Mouse (Mus musculus) CH12.LX (cell line): ENCODE measurements around the gene Fbxo7. TPM values are rescaled to one million over a fixed set of nuclear protein-coding genes. Genes with fewer than 3 reads are reported as not detected.

Experiments
- DNase-seq: peaks from one replicate; pipeline ENCODE4 v3.0.0-alpha.2; 2013; ENCODE audit errors: extremely low read depth
- H3K27ac ChIP-seq: 2 replicates; pipeline ENCODE4 v1.5.1; 2012; ENCODE audit warnings: low read depth, mild to moderate bottlenecking, control low read depth, moderate library complexity; ENCODE audit not compliant: insufficient read depth
- H3K27me3 ChIP-seq: replicated peaks from 2 replicates; pipeline ENCODE3; 2012; ENCODE audit warnings: inconsistent platforms
- H3K36me3 ChIP-seq, 2 experiments: replicated peaks in 1 of 2; 2 replicates each; pipeline versions ENCODE3 to v1.6.1; 2012; ENCODE audit warnings: inconsistent platforms in 1 of 2, low read length in 1 of 2, mild to moderate bottlenecking in 1 of 2, mixed read lengths in 1 of 2, moderate library complexity in 1 of 2; ENCODE audit not compliant: control insufficient read depth in 1 of 2, insufficient read depth in 1 of 2
- H3K4me1 ChIP-seq, 2 experiments: 2 replicates each; pipeline ENCODE4 v1.6.1; 2012; ENCODE audit warnings: inconsistent platforms in 1 of 2, moderate library complexity in 1 of 2; ENCODE audit not compliant: insufficient read depth in 2 of 2, control insufficient read depth in 1 of 2
- H3K4me2 ChIP-seq: 2 replicates; pipeline ENCODE4 v1.6.1; 2012; ENCODE audit warnings: low read depth, mild to moderate bottlenecking, control low read depth; ENCODE audit not compliant: poor library complexity, insufficient read depth, severe bottlenecking
- H3K4me3 ChIP-seq, 3 experiments: fragments of 150-350 bp in 1 of 3; sonication (generic) in 1 of 3; replicated peaks in 1 of 3; 2 replicates each; pipeline versions ENCODE3 to v1.5.1; 2011 to 2012; ENCODE audit warnings: low read depth in 2 of 3, low read length in 2 of 3, mild to moderate bottlenecking in 2 of 3, moderate library complexity in 2 of 3, control low read depth in 1 of 3, improper control_type of control experiment in 1 of 3, inconsistent platforms in 1 of 3, mixed read lengths in 1 of 3; ENCODE audit not compliant: poor library complexity in 1 of 3
- H3K79me2 ChIP-seq: replicated peaks from 2 replicates; pipeline ENCODE4 v1.6.1; 2012; ENCODE audit warnings: mild to moderate bottlenecking, moderate library complexity; ENCODE audit not compliant: control insufficient read depth, poor library complexity, insufficient read depth, severe bottlenecking; ENCODE audit errors: extremely low read depth
- H3K9ac ChIP-seq: 2 replicates; pipeline ENCODE4 v1.6.1; 2012; ENCODE audit warnings: low read depth, mild to moderate bottlenecking, control low read depth, moderate library complexity; ENCODE audit not compliant: insufficient read depth
- H3K9me3 ChIP-seq: replicated peaks from 2 replicates; pipeline ENCODE3; 2012; ENCODE audit warnings: low read length, inconsistent platforms, mixed read lengths
- BHLHE40 ChIP-seq: IDR thresholded peaks from 2 replicates; pipeline ENCODE4 v1.6.1; 2011; ENCODE audit warnings: mild to moderate bottlenecking, low read depth, low read length, improper control_type of control experiment
- CTCF ChIP-seq, 2 experiments: IDR thresholded peaks in 1 of 2; conservative IDR thresholded peaks in 1 of 2; 2 replicates each; pipeline ENCODE4 v1.5.1; 2011 to 2012; ENCODE audit warnings: low read depth in 2 of 2, low read length in 2 of 2, improper control_type of control experiment in 1 of 2, inconsistent platforms in 1 of 2, mild to moderate bottlenecking in 1 of 2, moderate library complexity in 1 of 2
- E2F4 ChIP-seq: IDR thresholded peaks from 2 replicates; pipeline ENCODE4 v1.6.1; 2011; ENCODE audit warnings: low read depth, low read length, improper control_type of control experiment; ENCODE audit not compliant: insufficient replicate concordance
- EP300 ChIP-seq: IDR thresholded peaks from 2 replicates; pipeline ENCODE4 v1.6.1; 2011; ENCODE audit warnings: low read length, improper control_type of control experiment
- GABPA ChIP-seq: IDR thresholded peaks from 2 replicates; pipeline ENCODE4 v1.6.1; 2012; ENCODE audit warnings: low read depth, low read length, improper control_type of control experiment, inconsistent platforms; ENCODE audit not compliant: insufficient replicate concordance
- IRF4 ChIP-seq: IDR thresholded peaks from 2 replicates; pipeline ENCODE4 v1.6.1; 2014; ENCODE audit warnings: low read depth, mild to moderate bottlenecking, inconsistent platforms, low read length, improper control_type of control experiment
- KAT2A ChIP-seq: IDR thresholded peaks from 2 replicates; pipeline ENCODE4 v1.6.1; 2012; ENCODE audit warnings: low read length, improper control_type of control experiment, inconsistent platforms; ENCODE audit not compliant: insufficient replicate concordance
- MAX ChIP-seq: IDR thresholded peaks from 2 replicates; pipeline ENCODE4 v1.6.1; 2011; ENCODE audit warnings: low read length, improper control_type of control experiment
- MYC ChIP-seq: IDR thresholded peaks from 2 replicates; pipeline ENCODE4 v1.6.1; 2011; ENCODE audit warnings: low read depth, mild to moderate bottlenecking, improper control_type of control experiment, low read length
- NELFE ChIP-seq: IDR thresholded peaks from 2 replicates; pipeline ENCODE4 v1.6.1; 2011; ENCODE audit warnings: low read depth, low read length, improper control_type of control experiment
- PAX5 ChIP-seq: IDR thresholded peaks from 2 replicates; pipeline ENCODE4 v1.6.1; 2012; ENCODE audit warnings: low read length, inconsistent platforms, mixed read lengths
- POLR2A ChIP-seq: IDR thresholded peaks from 2 replicates; pipeline ENCODE4 v1.6.1; 2011; ENCODE audit warnings: low read depth, mild to moderate bottlenecking, improper control_type of control experiment, low read length
- RAD21 ChIP-seq: IDR thresholded peaks from 2 replicates; pipeline ENCODE4 v1.6.1; 2011; ENCODE audit warnings: low read depth, mild to moderate bottlenecking, low read length, improper control_type of control experiment, moderate library complexity
- SIN3A ChIP-seq: IDR thresholded peaks from 2 replicates; pipeline ENCODE4 v1.6.1; 2012; ENCODE audit warnings: low read length, improper control_type of control experiment, inconsistent platforms
- SMC3 ChIP-seq: IDR thresholded peaks from 2 replicates; pipeline ENCODE4 v1.6.1; 2011; ENCODE audit warnings: low read depth, low read length, improper control_type of control experiment
- TBP ChIP-seq: conservative IDR thresholded peaks from 2 replicates; pipeline ENCODE4 v1.6.1; 2011; ENCODE audit warnings: low read depth, low read length, improper control_type of control experiment
- TCF12 ChIP-seq: IDR thresholded peaks from 2 replicates; pipeline ENCODE4 v1.6.1; 2014; ENCODE audit warnings: low read depth, mild to moderate bottlenecking, inconsistent platforms, low read length, improper control_type of control experiment
- UBTF ChIP-seq: IDR thresholded peaks from 2 replicates; pipeline ENCODE4 v1.6.1; 2012; ENCODE audit warnings: low read depth, mild to moderate bottlenecking, inconsistent platforms, low read length, improper control_type of control experiment, moderate library complexity
- ZC3H11A ChIP-seq: IDR thresholded peaks from 2 replicates; pipeline ENCODE4 v1.6.1; 2012; ENCODE audit warnings: low read depth, mild to moderate bottlenecking, inconsistent platforms, low read length, improper control_type of control experiment
- ZKSCAN1 ChIP-seq: IDR thresholded peaks from 2 replicates; pipeline ENCODE4 v1.6.1; 2012; ENCODE audit warnings: low read depth, inconsistent platforms, low read length, improper control_type of control experiment, borderline replicate concordance
- ZNF384 ChIP-seq: IDR thresholded peaks from 2 replicates; pipeline ENCODE4 v1.6.1; 2012; ENCODE audit warnings: low read depth, low read length, improper control_type of control experiment, inconsistent platforms
- dilution Hi-C: fragments of 300-500 bp; cut with MboI; formaldehyde crosslinking; loops from 2 replicates; pipeline ENCODE4 v1.14.3; 2020; ENCODE audit warnings: low sequenced_read_pairs; ENCODE audit not compliant: extremely low pct_unique_long_range_greater_than_20kb, extremely low pct_ligation_motif_present
- in situ Hi-C: fragments of 300-500 bp; cut with MboI; formaldehyde crosslinking; loops from 3 replicates; pipeline ENCODE4 v1.14.3; 2019; ENCODE audit warnings: low sequenced_read_pairs, low pct_ligation_motif_present, low pct_unique_long_range_greater_than_20kb, mixed read lengths
- polyA plus RNA-seq: library from polyadenylated mRNA; unstranded; fragments of >175 nt; gene quantifications from 2 replicates; pipeline ENCODE4 v1.2.1, GENCODE M21; 2012; ENCODE audit warnings: low read depth; ENCODE audit not compliant: insufficient read length
- total RNA-seq, 2 experiments: library from RNA; depleted of rRNA; stranded (reverse); fragments of 300-350 nt in 1 of 2; fragments of >200 nt in 1 of 2; gene quantifications; 2 replicates each; pipeline ENCODE4 v1.2.3; 2012 to 2014

The Fbxo7 gene
- total and polyA plus RNA-seq, 3 experiments, result 13.1 to 18.7 (median 18.3) TPM

- dilution Hi-C loops (no loop called here), in situ Hi-C loops (no loop called here)
- H3K4me1 ChIP-seq, result no peaks in the 10 kb centered on the region
- H3K79me2 ChIP-seq, result no peaks in the 10 kb centered on the region
- no peak overlapping the region for H3K9ac ChIP-seq
- TF ChIP-seq TCF12 (no peak), ZKSCAN1 (no peak), GABPA (no peak), E2F4 (no peak), RAD21 (no peak), IRF4 (no peak), POLR2A (no peak), KAT2A (no peak)
- TF ChIP-seq, all 38 proteins: peak for 0
- Histone ChIP-seq H3K27me3 (no peaks in the 10 kb centered on the region), H3K9me3 (no peaks in the 10 kb centered on the region), H3K4me2 (no peak overlapping the region), H3K4me3 (no peak overlapping the region), H3K27ac (no peak overlapping the region), H3K36me3 (peaks cover 29 to 68% of the 10 kb centered on the region in 2 experiments)
- DNase-seq, result no peak
Measured at GRCm38 (mm10) chr10:86043651-86044050, 21.9 kb downstream of the Fbxo7 start.

GRCm38 (mm10) chr10:86044066-86044465, 22.3 kb downstream of the Fbxo7 start:
- Histone ChIP-seq H3K4me1 (no peaks in the 10 kb centered on the region), H3K27ac (no peak overlapping the region), H3K4me2 (no peak overlapping the region), H3K4me3 (no peak overlapping the region), H3K9me3 (no peaks in the 10 kb centered on the region)
- no peak for DNase-seq
- dilution Hi-C loops, result no loop called here
- no peak for TF ChIP-seq UBTF
- TF ChIP-seq EP300, result no peak
- no peak for TF ChIP-seq TBP
- no peak for TF ChIP-seq CTCF (conservative IDR thresholded peaks at IDR 0.05 in 1 of 2, IDR thresholded peaks at IDR 0.05 in 1 of 2; ENCODE audit: low read depth in 2 of 2, low read length in 2 of 2)
- TF ChIP-seq TCF12, result no peak
- no peak for TF ChIP-seq ZKSCAN1
- TF ChIP-seq SIN3A, result no peak
- TF ChIP-seq ZC3H11A, result no peak
- no peak for TF ChIP-seq KAT2A
- TF ChIP-seq MYC, result no peak
- TF ChIP-seq ZNF384, result no peak
- TF ChIP-seq PAX5, result no peak
- TF ChIP-seq SMC3, result no peak
- no peak for TF ChIP-seq MAX
- TF ChIP-seq E2F4, result no peak
- TF ChIP-seq NELFE, result no peak
- no peak for TF ChIP-seq BHLHE40
- TF ChIP-seq, all 38 proteins: peak for 0
- H3K27me3 ChIP-seq, result no peaks in the 10 kb centered on the region
- in situ Hi-C loops, result no loop called here
- H3K36me3 ChIP-seq, result peaks cover 29 to 69% of the 10 kb centered on the region in 2 experiments
- H3K9ac ChIP-seq, result no peak overlapping the region
- no peaks in the 10 kb centered on the region for H3K79me2 ChIP-seq
